Mouse (Mus musculus) G1E (cell line): Measurements from ENCODE around the gene Trim50.

Experiments
- CTCF ChIP-seq: IDR thresholded peaks from 2 replicates; pipeline ENCODE4 v1.5.1; 2012; ENCODE audit warnings: low read depth, low read length, inconsistent platforms, mixed read lengths
- GATA1 ChIP-seq: IDR thresholded peaks from 2 replicates; pipeline ENCODE4 v1.6.1; 2012; ENCODE audit warnings: borderline replicate concordance, low read length, inconsistent platforms, mixed read lengths
- POLR2AphosphoS5 ChIP-seq: IDR thresholded peaks from 2 replicates; pipeline ENCODE4 v1.6.1; 2012; ENCODE audit warnings: low read depth, low read length, inconsistent platforms; ENCODE audit not compliant: insufficient replicate concordance
- TAL1 ChIP-seq: conservative IDR thresholded peaks from 2 replicates; pipeline ENCODE4 v1.6.1; 2012; ENCODE audit warnings: low read depth, low read length, inconsistent platforms, mixed read lengths

- no peak for TF ChIP-seq CTCF
- TF ChIP-seq POLR2AphosphoS5: no peak
- no peak for TF ChIP-seq GATA1
- TF ChIP-seq TAL1: no peak
Measured at GRCm38 (mm10) chr5:135380681-135381080, 27.6 kb downstream of the Trim50 start.
